Mouse (Mus musculus) kidney, embryonic 16.5 days (tissue): ENCODE results near the gene Upp1. TPM values are rescaled to one million over a fixed set of nuclear protein-coding genes. Genes with fewer than 3 reads are reported as not detected.
"Not testable (repeated sequence)": the region's sequence is repeated elsewhere in the genome, so short reads cannot be mapped to it uniquely, and the experiment has no call there.

Source experiments
- ATAC-seq: fragments of 200-750 bp; cut with Nextera tagmentation; 2 replicates; pipeline ENCODE4 v1.8.0; 2017; ENCODE audit warnings: moderate TSS enrichment; ENCODE audit not compliant: low FRiP score, low TSS enrichment
- H3K27ac ChIP-seq: fragments of 300-500 bp; sonication (generic); 2 replicates; pipeline ENCODE4 v1.5.1; 2014; ENCODE audit warnings: low read length
- H3K27me3 ChIP-seq: fragments of 300-500 bp; sonication (generic); 2 replicates; pipeline ENCODE4 v1.6.1; 2014; ENCODE audit warnings: low read length, control low read depth, mixed read lengths; ENCODE audit not compliant: insufficient read depth
- H3K36me3 ChIP-seq: fragments of 300-500 bp; sonication (generic); 2 replicates; pipeline ENCODE4 v1.6.1; 2014; ENCODE audit warnings: low read length, control low read depth, mixed read lengths; ENCODE audit not compliant: insufficient read depth
- H3K4me1 ChIP-seq: fragments of 300-500 bp; sonication (generic); 2 replicates; pipeline ENCODE4 v1.6.1; 2014; ENCODE audit warnings: low read length, control low read depth, mixed read lengths; ENCODE audit not compliant: insufficient read depth
- H3K4me2 ChIP-seq: fragments of 300-500 bp; sonication (generic); replicated peaks from 2 replicates; pipeline ENCODE4 v1.6.1; 2014; ENCODE audit warnings: low read depth, low read length
- H3K4me3 ChIP-seq: fragments of 300-500 bp; sonication (generic); 2 replicates; pipeline ENCODE4 v1.5.1; 2014; ENCODE audit warnings: mild to moderate bottlenecking, low read length
- H3K9ac ChIP-seq: fragments of 300-500 bp; sonication (generic); replicated peaks from 2 replicates; pipeline ENCODE4 v1.6.1; 2014; ENCODE audit warnings: low read length
- H3K9me3 ChIP-seq: fragments of 300-500 bp; sonication (generic); 2 replicates; pipeline ENCODE4 v1.6.1; 2016; ENCODE audit warnings: low read length, control low read depth
- WGBS: fragments of 180-500 bp; shearing (Covaris S2); extraction: QIAGEN DNeasy Blood & Tissue Kit; methylation state at CpG from one replicate; pipeline ENCODE4 v1.1.7; 2014; 5-methylcytosine and 5-hydroxymethylcytosine counted together
- polyA plus RNA-seq: library from polyadenylated mRNA; unstranded; fragments of >200 nt; fragmentation: Nextera tagmentation; extraction: Ambion mirVana; gene quantifications from 2 replicates; pipeline ENCODE4 v1.2.1, GENCODE M21; 2015

Upp1 gene
- polyA plus RNA-seq, 1 experiment from 2014 or later: 16.0 TPM

- H3K9me3 ChIP-seq: no peaks in the 10 kb centered on the region; the same call in 1 of the 2 replicates
- ATAC-seq: no peak
- H3K9ac ChIP-seq: no peak overlapping the region
- H3K4me2 ChIP-seq: no peak overlapping the region
- H3K4me3 ChIP-seq: no peak overlapping the region
- H3K27me3 ChIP-seq: no peaks in the 10 kb centered on the region
- WGBS: 47% methylated on average over 2 of the region's 2 CpGs
- no peaks in the 10 kb centered on the region for H3K4me1 ChIP-seq
- H3K27ac ChIP-seq: no peak overlapping the region
- H3K36me3 ChIP-seq: no peaks in the 10 kb centered on the region
These were observed 30.3 kb downstream of the Upp1 start for GRCm38 (mm10) chr11:9148206-9148605.

GRCm38 (mm10) chr11:9150403-9150802 lies 32.5 kb downstream of the Upp1 start:
- not testable (repeated sequence) for H3K27me3 ChIP-seq, H3K9ac ChIP-seq, H3K36me3 ChIP-seq, H3K4me1 ChIP-seq, H3K27ac ChIP-seq, H3K4me3 ChIP-seq, H3K9me3 ChIP-seq, ATAC-seq, H3K4me2 ChIP-seq
- 88% methylated on average over 25 of the region's 25 CpGs for WGBS

- Histone ChIP-seq H3K36me3 (no peaks in the 10 kb centered on the region), H3K9me3 (no peaks in the 10 kb centered on the region), H3K4me3 (no peak overlapping the region), H3K4me1 (no peaks in the 10 kb centered on the region), H3K9ac (no peak overlapping the region), H3K4me2 (no peak overlapping the region), H3K27ac (no peak overlapping the region), H3K27me3 (no peaks in the 10 kb centered on the region)
- WGBS: 20% methylated on average over 3 of the region's 3 CpGs
- peak; percentile 88 for ATAC-seq
These were observed 42.0 kb downstream of the Upp1 start for GRCm38 (mm10) chr11:9159953-9160352.

GRCm38 (mm10) chr11:9167331-9167730 lies 49.4 kb downstream of the Upp1 start:
- Histone ChIP-seq H3K27ac (no peak overlapping the region), H3K4me3 (no peak overlapping the region), H3K4me1 (no peaks in the 10 kb centered on the region), H3K4me2 (no peak overlapping the region), H3K27me3 (no peaks in the 10 kb centered on the region), H3K9me3 (no peaks in the 10 kb centered on the region), H3K36me3 (no peaks in the 10 kb centered on the region), H3K9ac (no peak overlapping the region)
- 77% methylated on average over 2 of the region's 2 CpGs for WGBS
- no peak for ATAC-seq

- no peak overlapping the region for H3K4me2 ChIP-seq
- H3K9ac ChIP-seq: no peak overlapping the region
- 89% methylated on average over 1 of the region's 1 CpGs for WGBS
- H3K9me3 ChIP-seq: no peaks in the 10 kb centered on the region
- H3K4me1 ChIP-seq: no peaks in the 10 kb centered on the region
- ATAC-seq: no peak
- H3K36me3 ChIP-seq: no peaks in the 10 kb centered on the region
- no peak overlapping the region for H3K4me3 ChIP-seq
- H3K27ac ChIP-seq: no peak overlapping the region
- H3K27me3 ChIP-seq: no peaks in the 10 kb centered on the region
These were observed 63.6 kb downstream of the Upp1 start for GRCm38 (mm10) chr11:9181477-9181876.

Other genes with a start within 250 kb of the Upp1 start
- gene Pkd1l1, start 144.8 kb upstream of the Upp1 start, polyA plus RNA-seq: 0.13 and 0.45 TPM in 2 replicates
- 20.5 and 23.3 TPM in 2 replicates for gene Hus1, start 106.9 kb upstream of the Upp1 start, polyA plus RNA-seq
- 5.2 and 6.1 TPM in 2 replicates for gene Gm11992, start 69.5 kb upstream of the Upp1 start, polyA plus RNA-seq
- gene Sun3, start 69.1 kb upstream of the Upp1 start, polyA plus RNA-seq: 0.19 and 0.26 TPM in 2 replicates
- gene Abca13, start 73.8 kb downstream of the Upp1 start, polyA plus RNA-seq: 0.35 and 0.36 TPM in 2 replicates